Mouse (Mus musculus) kidney, adult 2 months (tissue): ENCODE results near the gene Anp32e. TPM values are rescaled to one million over a fixed set of nuclear protein-coding genes. Genes with fewer than 3 reads are reported as not detected.
A peak's percentile ranks its signal among the peaks of the same experiment; 100 is the strongest.
"Not testable (repeated sequence)": the region's sequence is repeated elsewhere in the genome, so short reads cannot be mapped to it uniquely, and the experiment has no call there.

Experiments
- DNase-seq: peaks from one replicate; pipeline ENCODE4 v3.0.0; 2021
- H3K27ac ChIP-seq: fragments of 200-500 bp; 2 replicates; pipeline ENCODE4 v1.5.1; 2012; ENCODE audit warnings: low read depth, low read length, control low read depth, inconsistent platforms; ENCODE audit not compliant: insufficient read depth
- H3K27me3 ChIP-seq: fragments of 200-500 bp; replicated peaks from 2 replicates; pipeline ENCODE4 v1.6.1; 2012; ENCODE audit warnings: mild to moderate bottlenecking, moderate library complexity, low read length, inconsistent platforms; ENCODE audit not compliant: control insufficient read depth, insufficient read depth
- H3K36me3 ChIP-seq: fragments of 200-500 bp; 2 replicates; pipeline ENCODE4 v1.6.1; 2012; ENCODE audit warnings: mild to moderate bottlenecking, moderate library complexity, low read length, inconsistent platforms; ENCODE audit not compliant: control insufficient read depth, insufficient read depth
- H3K4me1 ChIP-seq: fragments of 200-500 bp; 2 replicates; pipeline ENCODE4 v1.6.1; 2011; ENCODE audit warnings: low read length; ENCODE audit not compliant: control insufficient read depth, insufficient read depth
- H3K4me3 ChIP-seq: fragments of 200-500 bp; 2 replicates; pipeline ENCODE4 v1.5.1; 2011; ENCODE audit warnings: mild to moderate bottlenecking, low read depth, low read length, control low read depth; ENCODE audit not compliant: insufficient read depth
- CTCF ChIP-seq: fragments of 200-500 bp; conservative IDR thresholded peaks from 2 replicates; pipeline ENCODE4 v1.5.1; 2011; ENCODE audit warnings: low read depth, mild to moderate bottlenecking, control low read depth, low read length, moderate library complexity, mixed read lengths; ENCODE audit not compliant: insufficient read depth, insufficient read length
- POLR2A ChIP-seq: fragments of 200-500 bp; IDR thresholded peaks from one replicate; pipeline ENCODE4 v1.6.1; 2011; ENCODE audit warnings: low read depth, low read length, control low read depth
- WGBS: fragments of 180-500 bp; shearing (Covaris S2); methylation state at CpG from one replicate; pipeline ENCODE4 v1.1.7; 2018; 5-methylcytosine and 5-hydroxymethylcytosine counted together
- polyA plus RNA-seq: library from polyadenylated mRNA; depleted of rRNA; stranded (reverse); fragments of >200 nt; gene quantifications from 2 replicates; pipeline ENCODE4 v1.2.3, GENCODE M21; 2012

The Anp32e gene
- polyA plus RNA-seq, 1 experiment = 18.5 TPM

DNA sequence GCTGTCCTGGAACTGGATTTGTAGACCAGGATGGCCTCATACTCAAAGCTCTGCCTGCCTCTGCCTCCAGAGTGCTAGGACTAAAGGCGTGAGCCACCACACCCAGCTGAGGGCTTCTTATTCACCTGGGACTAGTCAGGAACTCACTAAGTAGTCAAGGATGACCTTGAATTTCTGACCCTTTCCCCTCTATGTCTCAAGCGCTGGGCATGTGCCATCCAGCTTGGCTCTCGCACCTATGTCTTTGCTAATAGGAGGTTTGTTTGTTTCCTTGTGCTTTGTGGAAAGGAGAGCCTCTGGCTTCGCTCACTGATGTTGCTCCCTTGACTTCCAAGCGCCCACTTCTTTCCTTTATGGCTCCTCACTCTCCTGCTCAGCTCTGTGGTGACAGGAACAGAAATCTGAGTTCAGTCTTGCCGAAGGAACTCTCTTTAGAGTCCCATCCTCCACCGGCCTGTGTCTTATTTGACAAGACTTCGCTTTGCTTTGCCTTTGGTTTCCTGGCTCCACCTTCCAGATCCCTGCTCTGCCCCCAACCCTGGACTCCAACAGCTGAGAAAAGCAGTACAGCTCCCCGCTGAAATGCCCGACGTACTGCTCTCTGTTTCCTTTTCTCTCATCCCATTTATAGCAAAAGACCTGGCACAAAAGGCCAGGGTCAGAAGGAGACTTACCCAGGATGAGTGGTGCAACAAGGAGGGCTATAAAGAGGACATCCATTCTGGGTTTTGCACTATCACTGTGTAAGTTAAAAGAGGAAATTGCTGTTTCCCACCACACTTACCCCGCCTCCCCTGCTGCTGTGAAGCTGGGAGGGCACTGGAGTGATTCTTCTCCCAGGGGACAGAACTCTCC lies 37.6 kb upstream of the Anp32e start, which contains the start of gene BC028528:
BC028528 (minus strand) TSS at position 795 of the 855 bp plus-strand sequence.
- H3K4me3 ChIP-seq = peak within 1 kb of the TSS; percentile 36
- TF ChIP-seq CTCF (no peak), POLR2A (no peak)
- peak within 1 kb of the TSS; percentile 17 for H3K27ac ChIP-seq
- 34% methylated on average over 12 of the region's 12 CpGs for WGBS
- H3K36me3 ChIP-seq = no peaks in the 10 kb centered on the region
- H3K4me1 ChIP-seq = peaks cover 9% of the 10 kb centered on the region
- DNase-seq = peak; percentile 47
- no peaks in the 10 kb centered on the region for H3K27me3 ChIP-seq

DNA sequence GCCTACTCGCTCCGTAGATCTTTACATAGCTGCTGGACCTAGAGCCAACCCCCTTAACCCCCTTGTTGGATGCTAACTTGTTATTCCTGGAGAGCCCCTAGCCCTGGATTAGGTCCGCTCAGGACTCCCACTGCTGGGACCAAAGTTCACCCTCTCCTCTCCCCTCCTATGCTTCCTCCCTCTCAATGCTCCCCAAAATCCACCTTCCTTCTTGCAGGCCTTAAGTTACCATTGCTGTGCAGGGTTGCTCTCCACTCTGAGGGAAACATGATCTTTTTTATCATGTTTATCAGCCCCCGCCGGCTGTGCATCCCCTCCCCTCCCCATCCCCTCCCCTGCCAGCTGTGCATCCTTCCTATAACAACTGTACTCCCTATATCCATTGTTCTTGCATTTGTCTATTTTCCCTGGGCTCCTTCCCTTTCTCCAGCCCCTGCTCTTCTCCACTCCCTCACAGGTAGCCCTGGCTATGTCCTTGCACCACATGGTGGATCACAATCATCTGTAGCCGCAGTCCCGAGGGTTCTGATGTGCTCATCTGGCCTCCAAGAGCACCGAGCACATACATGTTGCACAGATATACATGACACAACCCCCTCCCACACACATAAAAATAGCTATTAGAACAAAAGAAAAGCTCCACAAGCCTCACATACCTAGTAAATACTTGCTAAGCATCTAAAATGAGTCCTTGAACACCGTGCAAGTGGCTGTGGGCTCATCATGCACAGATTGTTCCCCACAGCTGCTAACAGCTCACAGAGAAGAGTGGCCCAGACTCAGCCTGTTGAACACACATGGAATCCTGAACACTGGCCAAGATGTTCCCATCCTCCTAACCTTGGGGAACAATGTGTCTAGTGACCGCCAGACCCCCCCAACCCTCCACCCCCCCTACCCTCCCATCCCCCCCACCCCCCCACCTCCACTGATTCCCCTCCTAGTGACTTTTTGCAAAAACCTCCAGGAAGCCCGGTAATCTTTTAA lies 36.7 kb upstream of the Anp32e start:
- Histone ChIP-seq H3K36me3 (no peaks in the 10 kb centered on the region), H3K27me3 (no peaks in the 10 kb centered on the region), H3K4me3 (no peak overlapping the region), H3K27ac (no peak overlapping the region), H3K4me1 (peaks cover 9% of the 10 kb centered on the region)
- no peak for DNase-seq
- TF ChIP-seq CTCF = no peak
- no peak for TF ChIP-seq POLR2A
- WGBS = 46% methylated on average over 11 of the region's 11 CpGs

DNA sequence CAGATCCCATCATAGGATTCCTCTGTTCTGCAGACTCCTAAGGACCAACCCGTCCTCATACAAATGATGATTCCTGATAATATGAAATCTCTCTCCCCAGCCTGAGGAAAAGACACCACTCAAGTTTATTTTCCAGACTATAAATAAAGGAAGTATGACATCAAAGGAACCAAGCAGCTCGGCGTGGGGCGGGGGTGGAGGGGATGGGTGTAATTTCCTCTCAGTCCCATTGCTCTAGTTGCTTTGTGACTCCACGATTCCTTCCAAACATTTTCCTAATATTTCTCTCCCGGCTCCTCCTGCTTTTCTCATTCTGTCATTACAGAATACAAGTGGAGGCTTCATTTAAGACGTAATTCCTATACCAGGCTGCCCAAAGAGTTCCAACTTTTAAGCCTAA lies 35.9 kb upstream of the Anp32e start:
- Histone ChIP-seq H3K27ac (peak overlapping the region; percentile 72), H3K36me3 (no peaks in the 10 kb centered on the region), H3K4me1 (peaks cover 5% of the 10 kb centered on the region), H3K4me3 (no peak overlapping the region), H3K27me3 (no peaks in the 10 kb centered on the region)
- 15% methylated on average over 7 of the region's 7 CpGs for WGBS
- TF ChIP-seq CTCF = no peak
- no peak for TF ChIP-seq POLR2A
- DNase-seq = no peak

DNA sequence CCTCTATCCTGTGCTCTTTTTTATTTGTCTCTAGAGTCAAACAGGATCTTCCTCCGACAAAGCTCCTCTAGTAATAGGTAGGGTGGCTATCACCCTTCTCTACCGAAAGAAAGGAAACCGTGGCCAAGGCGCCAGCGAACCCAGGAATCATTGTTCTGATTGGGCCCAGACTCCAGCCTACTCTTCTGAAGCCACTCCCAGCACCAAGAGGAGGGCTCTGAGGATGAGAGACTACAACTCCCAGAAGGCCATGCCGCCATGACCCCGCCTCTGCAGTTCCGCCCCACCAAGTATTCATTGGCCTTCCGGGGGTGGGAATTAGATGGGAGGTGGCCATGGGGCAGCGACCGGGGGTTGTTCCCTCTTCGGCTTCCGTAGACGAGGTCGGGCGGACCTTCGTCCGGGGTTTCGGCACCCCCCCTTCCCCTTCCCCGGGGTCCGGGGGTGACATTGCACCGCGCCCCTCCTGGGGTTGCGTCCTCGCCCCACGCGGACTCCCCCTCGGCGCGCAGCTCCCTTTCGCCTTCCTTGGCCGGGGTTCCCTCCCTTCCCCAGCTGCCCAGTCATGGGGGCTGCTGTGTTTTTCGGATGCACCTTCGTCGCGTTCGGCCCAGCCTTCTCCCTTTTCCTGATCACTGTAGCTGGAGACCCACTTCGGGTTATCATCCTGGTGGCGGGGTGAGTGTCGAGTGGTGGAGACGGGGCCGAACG lies 35.3 kb upstream of the Anp32e start, which contains the start of gene Aph1a:
Aph1a (plus strand) TSS at position 364 of the 711 bp plus-strand sequence.
- not testable (repeated sequence) for H3K27me3 ChIP-seq

DNA sequence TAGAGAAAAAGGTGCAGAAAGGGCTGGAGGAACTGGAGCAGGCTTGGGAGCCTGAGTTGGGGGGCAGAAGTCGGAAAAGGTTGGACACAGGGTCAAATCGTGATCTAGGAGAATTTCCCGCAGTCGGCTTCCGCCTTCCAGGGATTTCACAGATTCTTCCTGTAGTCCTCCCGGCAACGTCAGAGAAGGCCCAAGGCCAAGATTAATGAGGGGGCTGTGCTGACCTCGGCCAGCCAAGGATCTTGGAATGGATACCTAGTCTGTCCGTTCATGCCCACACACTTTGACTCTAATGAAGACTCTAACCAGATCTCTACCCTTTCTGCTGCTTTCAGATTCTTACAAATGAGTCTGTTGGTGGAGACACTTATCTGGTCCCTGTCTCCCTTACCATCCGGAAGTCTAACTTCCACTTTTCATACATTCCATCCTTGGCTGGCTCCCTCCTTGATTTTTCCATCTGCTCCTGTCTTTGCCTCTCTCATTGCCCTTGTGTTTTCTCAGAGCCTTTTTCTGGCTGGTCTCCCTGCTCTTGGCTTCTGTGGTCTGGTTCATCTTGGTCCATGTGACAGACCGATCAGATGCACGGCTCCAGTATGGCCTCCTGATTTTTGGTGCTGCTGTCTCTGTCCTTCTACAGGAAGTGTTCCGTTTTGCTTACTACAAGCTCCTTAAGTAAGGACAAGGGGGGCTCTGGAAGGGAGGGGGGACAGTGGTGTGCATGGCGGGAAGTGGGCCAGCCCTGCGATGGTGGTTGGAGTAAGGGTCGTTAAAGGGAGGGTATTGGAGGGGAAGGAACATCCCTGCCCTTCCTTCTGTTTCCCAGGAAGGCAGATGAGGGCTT lies 34.5 kb upstream of the Anp32e start:
- Histone ChIP-seq H3K4me1 (peaks cover 5% of the 10 kb centered on the region), H3K27ac (peak overlapping the region; percentile 93), H3K27me3 (no peaks in the 10 kb centered on the region), H3K36me3 (no peaks in the 10 kb centered on the region), H3K4me3 (peak overlapping the region; percentile 76)
- 3% methylated on average over 16 of the region's 16 CpGs for WGBS
- DNase-seq = peak; percentile 88
- TF ChIP-seq POLR2A (no peak), CTCF (no peak)

More for the DNA sequence above, 35.3 kb upstream of the Anp32e start, which contains the start of gene Aph1a:
- peak within 1 kb of the TSS; percentile 93 for H3K27ac ChIP-seq
- under 1% methylated on average over 28 of the region's 43 CpGs for WGBS
- peak; percentile 99 for DNase-seq
- H3K36me3 ChIP-seq, H3K4me1 ChIP-seq: not testable (repeated sequence)
- H3K4me3 ChIP-seq = peak within 1 kb of the TSS; percentile 76

DNA sequence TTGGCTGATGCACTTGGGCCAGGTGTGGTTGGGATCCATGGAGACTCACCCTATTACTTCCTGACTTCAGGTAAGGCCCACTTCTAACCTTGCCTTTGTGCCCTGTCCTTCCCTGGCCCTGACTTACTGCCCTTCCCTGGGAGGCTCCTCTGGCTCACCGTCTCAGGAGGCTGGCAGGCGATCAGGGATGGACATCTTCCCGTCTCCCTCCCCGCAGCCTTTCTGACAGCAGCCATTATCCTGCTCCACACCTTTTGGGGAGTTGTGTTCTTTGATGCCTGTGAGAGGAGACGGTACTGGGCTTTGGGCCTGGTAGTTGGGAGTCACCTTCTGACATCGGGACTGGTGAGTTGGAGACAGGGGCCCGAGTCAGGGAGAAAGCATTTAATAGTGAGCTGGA lies 33.5 kb upstream of the Anp32e start:
- WGBS = 77% methylated on average over 7 of the region's 7 CpGs
- H3K4me3 ChIP-seq, H3K4me1 ChIP-seq, H3K27ac ChIP-seq, DNase-seq, H3K36me3 ChIP-seq, H3K27me3 ChIP-seq: not testable (repeated sequence)
